Mouse (Mus musculus): ENCODE data around the gene Ipmk.
"Not testable (repeated sequence)": the region's sequence is repeated elsewhere in the genome, so short reads cannot be mapped to it uniquely, and the experiment has no call there.

Gene Ipmk

GRCm38 (mm10) chr10:71373706-71374105 lies 26.1 kb downstream of the Ipmk start:
- DNase-seq: no peak

GRCm38 (mm10) chr10:71376014-71376413 lies 28.5 kb downstream of the Ipmk start:
- no peak for DNase-seq

GRCm38 (mm10) chr10:71380406-71380805 lies 32.8 kb downstream of the Ipmk start:
- no peak for DNase-seq

GRCm38 (mm10) chr10:71381471-71382033 lies 34.0 kb downstream of the Ipmk start:
- DNase-seq: no peak

- no peak for DNase-seq
These were observed 34.5 kb downstream of the Ipmk start for GRCm38 (mm10) chr10:71382109-71382508.

DNA sequence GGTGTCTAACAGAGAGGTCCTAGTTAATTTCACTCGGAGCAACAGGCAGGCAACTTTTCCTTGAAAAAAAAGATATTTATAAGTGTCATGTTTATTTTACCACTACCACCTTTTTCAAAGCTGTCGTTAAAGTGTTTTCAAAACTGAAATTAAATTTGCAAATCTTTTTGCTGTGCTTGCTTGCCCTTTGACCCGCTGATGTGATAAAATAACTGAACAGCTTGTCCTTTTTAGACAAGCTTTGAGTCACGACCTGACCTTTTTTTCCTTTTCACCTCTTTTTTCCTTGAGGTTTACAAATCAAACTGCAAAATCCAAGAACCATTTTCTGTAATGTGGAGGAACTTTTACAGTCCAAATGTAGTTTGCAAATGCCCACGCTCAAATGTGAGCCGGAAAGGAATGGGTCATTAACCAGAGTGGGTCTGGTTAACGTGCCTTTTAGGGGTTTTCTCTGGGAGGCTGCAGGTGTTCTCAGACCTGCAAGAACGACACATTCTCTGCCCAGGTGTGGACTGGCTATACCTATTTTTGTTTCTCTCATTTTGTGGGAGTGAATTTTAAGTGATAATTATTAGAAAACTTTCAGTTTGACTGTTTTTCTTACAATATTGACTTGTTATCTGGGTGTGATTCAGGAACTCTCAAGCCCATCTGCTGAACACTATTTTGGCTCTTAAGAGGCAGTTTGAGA lies 35.4 kb downstream of the Ipmk start:
- DNase-seq: no peak

GRCm38 (mm10) chr10:71383552-71383924 lies 36.0 kb downstream of the Ipmk start:
- DNase-seq: not testable (repeated sequence)

DNA sequence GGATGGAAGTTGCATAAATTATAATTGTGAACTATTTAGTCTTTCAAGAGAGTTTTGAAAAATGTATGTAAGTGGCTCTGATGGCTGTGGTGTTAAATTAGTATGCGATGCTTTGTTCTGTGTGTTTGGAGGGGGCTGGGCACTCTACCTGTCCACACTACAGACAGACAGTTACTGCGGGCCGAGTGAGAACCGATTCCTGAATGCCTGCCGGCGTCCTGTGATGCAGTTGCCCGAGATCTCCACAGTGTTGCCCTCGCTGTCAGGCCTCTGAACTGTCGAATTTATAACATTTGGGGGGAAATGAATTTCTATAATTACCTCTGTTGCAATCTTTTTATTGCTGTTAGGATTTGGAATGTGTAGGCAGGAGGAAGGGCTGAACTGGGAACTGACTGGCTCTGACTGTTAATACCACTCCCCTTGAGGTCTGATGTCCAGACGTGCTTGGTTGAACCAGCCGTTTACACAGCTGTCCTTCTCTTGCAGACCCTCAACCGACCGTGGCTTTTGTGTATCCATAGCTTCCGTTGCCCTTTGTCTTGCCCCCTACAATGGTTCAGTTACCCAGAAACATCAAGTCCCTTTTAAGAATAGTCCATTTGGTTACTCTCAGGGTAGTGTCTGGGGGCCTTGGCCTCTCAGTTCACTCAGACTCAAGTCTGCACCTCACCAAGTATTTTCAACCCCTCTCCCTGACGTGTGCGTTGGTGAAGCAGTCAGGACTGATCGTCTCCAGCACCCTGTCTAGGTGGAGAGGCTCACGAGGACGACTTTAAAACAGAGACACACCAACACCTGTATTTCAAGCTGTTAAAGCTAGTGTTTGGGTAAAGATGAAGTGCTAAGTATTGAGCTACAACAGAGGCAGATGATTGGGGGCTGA lies 36.8 kb downstream of the Ipmk start:
- no peak for DNase-seq

DNA sequence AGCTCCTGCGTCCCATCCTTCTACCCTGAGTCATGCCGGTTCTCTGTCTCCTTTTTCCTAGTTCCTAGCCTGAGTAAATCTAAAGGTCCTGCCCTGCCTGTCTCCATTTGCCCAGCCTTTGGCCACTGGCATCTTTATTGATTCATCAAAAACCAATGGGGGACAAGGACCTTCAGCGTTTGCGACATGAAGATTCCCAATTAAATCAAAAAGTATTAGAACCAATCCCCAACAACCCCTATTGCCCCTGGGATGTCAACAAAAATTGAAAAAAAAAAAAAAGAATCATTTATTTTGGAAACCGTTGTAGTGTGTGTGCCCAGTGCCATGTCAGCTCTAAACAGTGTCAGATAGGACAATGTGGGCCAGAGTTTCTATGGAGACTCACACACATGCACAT lies 41.7 kb downstream of the Ipmk start:
- DNase-seq: no peak

- DNase-seq: no peak
These were observed 51.0 kb downstream of the Ipmk start for GRCm38 (mm10) chr10:71398383-71399145.

DNA sequence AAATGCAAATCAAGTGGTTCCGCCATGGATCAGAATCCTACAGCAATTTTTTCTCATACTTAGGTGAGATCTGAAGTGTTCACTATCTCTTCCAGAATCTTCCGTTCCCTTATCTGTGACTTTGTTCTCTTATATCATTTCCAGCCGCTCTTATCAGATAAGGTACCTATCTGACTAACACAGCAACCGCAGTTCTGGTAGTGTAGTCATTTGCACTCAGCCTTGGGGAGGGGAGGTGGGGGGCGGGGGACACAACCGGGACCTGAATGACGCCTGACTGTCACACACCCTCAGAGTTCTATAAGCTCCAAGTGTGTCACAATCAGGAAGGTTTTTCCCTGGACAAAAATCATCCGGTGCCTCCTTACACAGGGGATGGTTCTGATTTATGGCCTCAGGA lies 51.8 kb downstream of the Ipmk start:
- DNase-seq: no peak

DNA sequence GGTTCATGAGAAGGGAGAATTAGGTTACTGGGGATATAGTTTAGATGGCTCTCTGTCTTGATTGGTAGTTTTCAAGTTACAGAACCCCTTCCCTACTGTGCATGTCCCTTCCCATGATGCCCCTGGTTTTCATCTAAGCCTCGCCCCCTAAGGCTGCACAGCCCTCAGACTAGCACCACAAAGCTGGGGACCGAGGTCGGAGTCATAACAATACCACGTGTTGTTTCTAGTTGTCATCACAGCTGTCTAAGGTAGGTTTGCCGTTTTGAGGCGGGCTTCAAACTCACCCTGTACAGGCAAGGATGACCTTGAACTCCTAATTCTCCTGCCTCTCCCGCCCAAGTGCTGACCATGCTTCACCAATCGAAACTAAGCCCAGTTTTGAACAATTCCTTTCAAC lies 52.4 kb downstream of the Ipmk start:
- no peak for DNase-seq

DNA sequence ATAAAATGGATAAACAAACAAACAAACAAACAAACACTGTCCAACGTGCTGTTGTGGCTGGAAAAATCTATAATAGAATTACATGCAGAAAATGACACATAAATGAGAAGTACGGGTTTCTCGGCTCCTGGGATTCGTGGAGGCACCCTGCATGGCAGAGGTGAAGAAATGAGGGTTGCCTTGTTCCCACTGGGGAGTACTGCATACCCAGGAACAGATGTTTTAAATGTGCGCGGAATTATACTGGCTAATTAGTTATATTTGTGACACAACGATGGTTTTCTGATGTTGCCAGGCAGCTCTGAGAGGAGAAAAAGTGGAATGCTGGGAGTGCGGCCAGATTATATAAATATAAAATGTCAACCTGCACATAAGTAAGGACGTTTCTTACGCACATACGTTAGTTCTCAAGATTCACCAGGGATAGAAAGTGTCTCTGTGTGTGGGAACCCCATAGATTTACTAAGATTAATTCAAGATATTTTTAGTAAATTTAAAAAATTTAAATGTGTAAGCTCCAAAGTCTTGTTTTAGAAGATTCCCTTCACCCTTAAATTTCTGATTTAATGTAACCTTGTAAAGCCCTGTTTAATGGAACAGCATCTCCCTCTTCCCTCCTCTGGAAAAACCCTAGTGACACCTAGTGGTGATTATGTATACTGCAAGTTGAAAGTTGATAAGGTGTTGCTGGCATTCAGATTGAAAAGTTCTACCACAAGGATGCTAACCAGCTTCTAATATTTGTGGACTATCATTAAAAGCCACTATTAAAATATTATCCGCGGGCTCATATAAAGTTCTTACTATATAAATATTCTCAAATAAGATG lies 53.5 kb downstream of the Ipmk start:
- peak; percentile 7 for DNase-seq

GRCm38 (mm10) chr10:71403638-71404037 lies 56.1 kb downstream of the Ipmk start:
- DNase-seq: no peak

DNA sequence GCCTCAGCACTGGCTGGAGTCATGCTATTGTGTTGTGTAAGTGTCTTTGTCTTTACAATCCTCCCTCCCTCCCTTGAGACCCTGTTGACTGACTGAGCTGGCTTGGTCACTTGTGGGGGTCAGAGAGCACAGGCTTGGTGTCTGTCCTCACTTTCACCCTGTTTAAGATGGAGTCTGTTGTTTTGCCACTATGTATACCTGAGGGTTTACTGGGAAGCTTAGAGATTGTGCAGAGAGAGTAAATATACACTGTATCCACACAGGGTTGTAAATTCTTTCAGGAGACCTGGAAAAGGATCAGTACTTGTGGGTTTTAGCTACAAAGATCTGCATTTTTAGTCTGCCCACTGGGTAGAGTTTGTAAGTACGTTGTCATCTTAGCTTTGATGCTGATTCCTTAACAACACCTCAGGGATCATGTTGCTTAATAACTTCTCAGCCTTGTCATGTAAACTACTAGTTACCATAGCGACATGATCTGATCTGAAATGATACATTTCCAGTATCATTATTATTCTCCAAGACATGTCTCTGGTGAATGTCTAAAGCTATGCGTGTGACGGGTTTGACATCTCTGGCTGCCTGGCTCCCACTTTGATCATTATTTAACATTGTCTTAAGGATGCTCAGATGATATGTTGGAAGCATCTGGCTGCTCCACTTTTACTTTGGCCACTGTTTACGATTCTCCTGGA lies 58.1 kb downstream of the Ipmk start:
- DNase-seq: no peak

DNA sequence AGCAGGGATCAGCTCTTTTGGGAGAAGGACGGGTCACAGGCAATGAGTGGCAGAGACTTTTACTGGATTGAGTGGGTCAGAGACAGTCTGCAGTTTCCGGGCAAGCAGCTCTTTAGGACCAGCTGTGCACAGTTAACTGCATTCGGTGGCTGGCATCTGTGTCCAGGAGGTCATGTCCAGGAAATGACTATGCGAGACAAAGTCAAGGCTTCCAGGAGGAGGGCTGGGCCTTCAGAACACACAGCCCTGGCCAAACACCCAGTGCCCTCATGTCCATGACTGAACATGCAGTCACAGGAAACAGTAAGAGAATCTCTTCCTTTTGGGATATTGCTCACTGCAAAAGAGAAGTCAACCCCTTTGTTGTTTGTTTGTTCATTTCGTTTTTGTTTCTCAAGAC lies 62.4 kb downstream of the Ipmk start:
- DNase-seq: no peak

- DNase-seq: no peak
These were observed 65.8 kb downstream of the Ipmk start for GRCm38 (mm10) chr10:71413401-71413800.

DNA sequence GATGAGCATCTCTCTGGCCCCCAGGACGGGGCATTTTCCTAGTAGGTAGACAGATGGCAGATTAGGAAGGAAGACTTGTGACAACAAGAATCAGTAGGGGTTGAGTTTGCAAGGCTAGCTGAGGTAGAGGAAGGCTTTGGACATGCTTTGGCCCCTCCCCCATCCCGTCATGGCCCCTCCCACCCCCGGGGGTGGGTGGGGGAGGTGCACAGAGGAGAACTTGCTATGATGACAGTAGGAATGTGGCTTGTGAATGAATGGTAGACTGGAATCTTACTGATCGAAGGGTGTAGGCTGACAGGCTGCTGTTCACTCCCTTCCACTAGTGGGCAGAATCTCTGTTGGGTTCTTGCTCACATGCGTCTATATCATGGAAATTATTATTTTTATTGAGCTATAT lies 74.0 kb downstream of the Ipmk start:
- no peak for DNase-seq

DNA sequence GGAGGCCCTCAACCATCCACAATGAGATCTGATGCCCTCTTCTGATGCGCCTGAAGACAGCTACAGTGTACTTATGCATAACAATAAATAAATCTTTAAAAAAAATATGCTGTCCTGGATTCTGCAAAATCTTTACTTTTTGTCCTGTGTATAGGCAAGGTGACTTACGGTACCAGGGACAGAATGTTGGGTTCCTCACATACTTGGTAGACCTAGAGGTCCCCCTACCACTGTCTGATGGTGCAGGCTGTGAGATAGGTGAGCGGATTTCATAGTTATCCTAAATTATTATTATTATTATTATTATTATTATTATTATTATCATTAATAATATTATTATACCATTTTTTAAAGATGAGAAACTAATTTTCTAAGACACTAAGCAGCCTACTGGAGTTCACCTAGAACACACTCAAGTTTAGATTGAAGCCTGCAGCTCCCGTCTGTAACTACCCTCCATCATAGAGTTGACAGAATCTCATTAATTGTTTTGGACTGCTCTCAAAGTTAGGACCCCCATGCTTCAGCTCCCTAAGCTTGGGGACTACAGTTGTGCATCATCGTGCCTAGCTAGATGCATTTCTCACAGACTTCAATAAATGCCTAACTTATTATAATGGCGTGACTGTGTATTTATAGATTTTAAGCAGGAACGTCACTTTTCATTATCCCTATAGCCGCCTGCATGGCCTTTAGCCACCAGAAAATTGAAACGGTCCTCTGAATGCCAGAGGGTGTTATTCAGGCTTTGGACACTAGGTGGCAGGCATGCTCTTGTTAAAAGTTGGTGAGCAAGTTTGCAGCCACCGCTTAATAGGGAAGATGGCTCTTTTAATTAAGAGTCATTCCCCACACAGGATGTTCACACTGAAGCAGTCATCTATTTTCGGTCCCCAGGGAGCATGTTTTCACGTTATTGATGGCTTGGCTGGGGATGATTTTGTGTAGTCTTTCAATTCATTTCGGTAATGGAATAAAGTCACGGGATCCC lies 74.8 kb downstream of the Ipmk start:
- DNase-seq: peak; percentile 36

DNA sequence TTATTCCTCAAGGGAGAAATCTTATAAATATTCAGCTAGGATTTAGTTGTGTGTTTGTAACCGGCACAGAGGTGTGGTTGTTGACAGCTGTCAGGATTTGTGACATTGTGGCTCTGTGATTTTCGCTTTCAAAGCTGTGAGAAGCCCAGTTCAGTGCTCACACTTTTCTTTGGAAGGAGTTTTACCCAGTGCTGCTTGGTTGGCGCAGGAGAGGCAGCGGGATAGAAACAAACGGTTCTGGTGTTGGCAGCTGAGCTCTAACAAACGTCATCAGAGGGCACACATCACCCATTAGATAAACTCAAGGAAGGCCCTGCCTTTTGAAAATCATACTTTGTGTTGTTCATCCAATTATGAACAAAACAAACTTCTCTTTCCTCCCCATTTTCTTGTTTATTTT lies 79.2 kb downstream of the Ipmk start:
- no peak for DNase-seq
